Mouse (Mus musculus) heart, postnatal 0 days (tissue): ENCODE results near the gene Trmt112.

Experiments used
- CTCF ChIP-seq: IDR thresholded peaks from 2 replicates; pipeline ENCODE4 v1.5.1; 2016; ENCODE audit warnings: antibody characterized with exemption, control low read depth, low read depth
- EP300 ChIP-seq: IDR thresholded peaks from 2 replicates; pipeline ENCODE4 v1.6.1; 2016; ENCODE audit warnings: antibody characterized with exemption, low read depth

GRCm38 (mm10) chr19:6907094-6907493 is 2.4 kb upstream of the Trmt112 start:
- TF ChIP-seq CTCF (no peak), EP300 (no peak)
